Mouse (Mus musculus) adrenal gland, postnatal 10 days (tissue): ENCODE measurements around the gene Ptprk. TPM values are rescaled to one million over a fixed set of nuclear protein-coding genes. Genes with fewer than 3 reads are reported as not detected.

ENCODE experiments used
- microRNA-seq: library from miRNA; unstranded; fragments of <30 nt; microRNA quantifications from one replicate; pipeline ENCODE4 v1.2.0, GENCODE M21; 2021
- total RNA-seq, 2 experiments: library from RNA; stranded (reverse); gene quantifications; 2 replicates each; pipeline ENCODE4 v1.2.3; 2021

The Ptprk gene
- total RNA-seq, 2 experiments from 2014 or later: 21.8 to 24.1 TPM

Small RNA genes lying within 50 kb of the gene (microRNA-seq; reads per million reads assigned to microRNA genes)
- gene Gm22370: not detected
